Mouse (Mus musculus) stomach, postnatal 0 days (tissue): ENCODE measurements at regions not wholly inside any gene's neighbourhood (a gene's known extent, or its start where the extent isn't known, plus 50 kb on each side); places are given as distances from the start of the nearest gene placed in this dataset.

ENCODE experiments used
- ATAC-seq: fragments of 200-750 bp; cut with Nextera tagmentation; 2 replicates; pipeline ENCODE4 v1.8.0; 2017; ENCODE audit not compliant: low FRiP score, low TSS enrichment
- DNase-seq: peaks from one replicate; pipeline ENCODE4 v3.0.0-alpha.2; 2016; ENCODE audit warnings: low spot score
- H3K27ac ChIP-seq: fragments of 300-500 bp; sonication (generic); replicated peaks from 2 replicates; pipeline ENCODE4 v1.5.1; 2014; ENCODE audit warnings: mild to moderate bottlenecking, control low read depth
- H3K27me3 ChIP-seq: fragments of 300-500 bp; sonication (generic); 2 replicates; pipeline ENCODE4 v1.6.1; 2014; ENCODE audit warnings: low read length; ENCODE audit not compliant: control insufficient read depth, insufficient read depth
- H3K36me3 ChIP-seq: fragments of 300-500 bp; sonication (generic); 2 replicates; pipeline ENCODE4 v1.6.1; 2014; ENCODE audit warnings: low read length, mixed read lengths; ENCODE audit not compliant: control insufficient read depth, insufficient read depth
- H3K4me1 ChIP-seq: fragments of 300-500 bp; sonication (generic); replicated peaks from 2 replicates; pipeline ENCODE4 v1.6.1; 2014; ENCODE audit warnings: antibody characterized with exemption; ENCODE audit not compliant: control insufficient read depth, insufficient read depth
- H3K4me2 ChIP-seq: fragments of 300-500 bp; sonication (generic); replicated peaks from 2 replicates; pipeline ENCODE4 v1.6.1; 2014; ENCODE audit warnings: low read depth, mild to moderate bottlenecking, control low read depth, moderate library complexity
- H3K4me3 ChIP-seq: fragments of 300-500 bp; sonication (generic); 2 replicates; pipeline ENCODE4 v1.5.1; 2014; ENCODE audit warnings: low read depth, low read length, control low read depth
- H3K9ac ChIP-seq: fragments of 300-500 bp; sonication (generic); 2 replicates; pipeline ENCODE4 v1.6.1; 2014; ENCODE audit warnings: mild to moderate bottlenecking, low read length, control low read depth, mixed read lengths
- H3K9me3 ChIP-seq: fragments of 300-500 bp; sonication (generic); 2 replicates; pipeline ENCODE4 v1.6.1; 2016; ENCODE audit warnings: low read length; ENCODE audit not compliant: control insufficient read depth
- CTCF ChIP-seq: IDR thresholded peaks from 2 replicates; pipeline ENCODE4 v1.5.1; 2016; ENCODE audit warnings: antibody characterized with exemption, low read depth, mild to moderate bottlenecking, moderate library complexity
- EP300 ChIP-seq: optimal IDR thresholded peaks from 2 replicates; pipeline ENCODE3; 2016; ENCODE audit warnings: antibody characterized with exemption
- WGBS: fragments of 180-500 bp; shearing (Covaris S2); extraction: QIAGEN DNeasy Blood & Tissue Kit; methylation state at CpG from one replicate; pipeline ENCODE4 v1.1.7; 2014; 5-methylcytosine and 5-hydroxymethylcytosine counted together

DNA sequence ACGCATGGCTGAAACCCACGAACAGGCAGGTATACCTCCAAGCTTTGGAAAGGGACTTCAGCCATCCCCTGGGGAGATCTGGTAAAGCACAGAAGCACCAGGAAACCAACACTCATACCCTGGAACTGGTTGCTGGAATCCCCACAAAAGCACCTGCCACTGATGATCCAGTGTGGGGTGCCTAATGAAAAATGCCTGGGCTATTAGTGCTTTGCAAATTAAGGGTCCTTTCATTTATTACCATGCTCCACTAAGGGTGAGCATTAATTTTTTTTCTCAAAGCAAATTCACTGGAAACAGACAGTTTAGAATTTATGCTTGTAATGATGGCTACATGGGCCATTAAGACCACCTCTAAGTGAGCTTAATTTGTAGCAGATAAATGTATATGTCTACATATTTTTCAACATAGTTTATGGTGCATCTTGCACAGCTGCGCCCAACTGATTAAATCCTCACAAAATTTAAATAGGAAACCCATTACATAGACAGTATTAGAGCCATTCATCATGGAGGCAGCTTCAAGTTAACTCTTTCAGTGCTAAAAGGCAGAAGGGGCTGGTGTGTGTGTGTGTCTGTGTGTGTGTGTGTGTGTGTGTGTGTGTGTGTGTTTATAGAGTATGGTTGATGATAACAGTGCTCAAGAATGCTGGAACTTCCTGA, 201.8 kb downstream of the Cbln1 start:
- H3K9ac ChIP-seq, result no peak overlapping the region
- TF ChIP-seq EP300, result no peak
- no peak for TF ChIP-seq CTCF
- H3K9me3 ChIP-seq, result no peaks in the 10 kb centered on the region
- no peaks in the 10 kb centered on the region for H3K4me1 ChIP-seq
- no peak for ATAC-seq
- H3K27ac ChIP-seq, result no peak overlapping the region
- H3K27me3 ChIP-seq, result no peaks in the 10 kb centered on the region
- no peak overlapping the region for H3K4me3 ChIP-seq
- no peak overlapping the region for H3K4me2 ChIP-seq
- no peak for DNase-seq
- no peaks in the 10 kb centered on the region for H3K36me3 ChIP-seq
- 75% methylated on average over 3 of the region's 3 CpGs for WGBS

- no peak overlapping the region for H3K4me2 ChIP-seq
- no peak overlapping the region for H3K4me3 ChIP-seq
- no peak for TF ChIP-seq CTCF
- no peak for TF ChIP-seq EP300
- H3K4me1 ChIP-seq, result no peaks in the 10 kb centered on the region
- no peak overlapping the region for H3K9ac ChIP-seq
- H3K27ac ChIP-seq, result no peak overlapping the region
- DNase-seq (no peak), ATAC-seq (no peak)
- H3K9me3 ChIP-seq, result no peaks in the 10 kb centered on the region
- no peaks in the 10 kb centered on the region for H3K27me3 ChIP-seq
- H3K36me3 ChIP-seq, result no peaks in the 10 kb centered on the region
These were observed 204.2 kb downstream of the Cbln1 start for GRCm38 (mm10) chr8:87268159-87268558.

DNA sequence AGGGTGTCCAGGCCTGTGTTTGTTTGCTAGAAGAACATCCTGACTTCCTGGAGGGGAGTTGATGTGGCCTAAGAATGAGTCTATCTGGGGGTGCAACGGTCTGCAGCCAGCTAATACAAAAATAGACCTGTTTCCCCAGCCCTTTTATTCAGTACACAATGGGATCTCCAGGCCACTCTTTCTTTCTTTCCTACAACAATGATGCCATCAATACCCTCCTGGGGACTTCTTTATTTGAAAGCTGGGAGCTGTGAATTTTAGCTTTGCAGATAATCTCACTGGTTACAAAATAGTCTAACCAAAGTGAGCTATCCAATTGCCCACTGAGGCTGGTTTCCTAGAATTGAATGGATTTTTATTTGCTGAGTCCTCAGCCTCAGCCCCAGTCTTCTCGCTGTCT, 207.4 kb downstream of the Cbln1 start:
- ATAC-seq (no peak), DNase-seq (no peak)
- Histone ChIP-seq H3K4me3 (no peak overlapping the region), H3K9me3 (no peaks in the 10 kb centered on the region), H3K27me3 (no peaks in the 10 kb centered on the region), H3K27ac (no peak overlapping the region), H3K4me1 (no peaks in the 10 kb centered on the region), H3K36me3 (no peaks in the 10 kb centered on the region), H3K4me2 (no peak overlapping the region), H3K9ac (no peak overlapping the region)
- no peak for TF ChIP-seq EP300
- WGBS, result 60% methylated on average over 2 of the region's 2 CpGs

DNA sequence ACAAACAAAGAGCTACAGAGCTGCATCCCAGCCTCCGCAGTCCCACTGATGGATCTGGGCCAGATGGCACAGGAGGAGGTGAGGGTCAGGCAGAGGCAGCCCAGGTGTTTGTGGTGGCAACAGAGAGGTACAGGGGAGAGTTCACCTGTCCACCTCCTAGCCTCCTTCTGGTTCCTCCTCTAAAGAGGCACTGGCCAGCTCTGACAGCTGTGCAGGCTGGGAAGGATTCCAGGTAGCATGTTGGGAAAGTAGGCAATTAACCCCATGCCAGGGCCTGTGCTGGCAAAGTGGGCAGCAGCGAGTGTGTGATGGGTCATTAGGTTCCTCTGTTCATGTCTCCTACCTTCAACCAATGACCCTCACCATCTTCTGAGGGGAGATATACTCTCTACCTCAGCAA, 212.1 kb downstream of the Cbln1 start:
- 69% methylated on average over 2 of the region's 2 CpGs for WGBS
- no peak for DNase-seq
- Histone ChIP-seq H3K9ac (no peak overlapping the region), H3K9me3 (no peaks in the 10 kb centered on the region), H3K27me3 (no peaks in the 10 kb centered on the region), H3K36me3 (no peaks in the 10 kb centered on the region), H3K4me1 (no peaks in the 10 kb centered on the region), H3K4me2 (no peak overlapping the region), H3K27ac (no peak overlapping the region), H3K4me3 (no peak overlapping the region)
- TF ChIP-seq EP300 (no peak), CTCF (no peak)
- ATAC-seq, result no peak

- Histone ChIP-seq H3K4me1 (no peaks in the 10 kb centered on the region), H3K27me3 (no peaks in the 10 kb centered on the region), H3K27ac (no peak overlapping the region), H3K4me2 (no peak overlapping the region), H3K9me3 (no peaks in the 10 kb centered on the region), H3K36me3 (no peaks in the 10 kb centered on the region), H3K4me3 (no peak overlapping the region), H3K9ac (no peak overlapping the region)
- 61% methylated on average over 2 of the region's 2 CpGs for WGBS
- TF ChIP-seq CTCF, result no peak
- TF ChIP-seq EP300, result no peak
- DNase-seq (no peak), ATAC-seq (no peak)
These were observed 229.7 kb downstream of the Cbln1 start for GRCm38 (mm10) chr8:87242681-87243080.

GRCm38 (mm10) chr8:87237181-87237580, 235.2 kb downstream of the Cbln1 start:
- WGBS, result 58% methylated on average over 6 of the region's 7 CpGs
- H3K36me3 ChIP-seq, result no peaks in the 10 kb centered on the region

More at GRCm38 (mm10) chr8:87237181-87237580, 235.2 kb downstream of the Cbln1 start:
- H3K27me3 ChIP-seq, result no peaks in the 10 kb centered on the region
- no peaks in the 10 kb centered on the region for H3K9me3 ChIP-seq
- no peak overlapping the region for H3K4me2 ChIP-seq
- H3K9ac ChIP-seq, result no peak overlapping the region
- no peak overlapping the region for H3K27ac ChIP-seq
- no peaks in the 10 kb centered on the region for H3K4me1 ChIP-seq
- DNase-seq (no peak), ATAC-seq (no peak)
- H3K4me3 ChIP-seq, result no peak overlapping the region
- TF ChIP-seq EP300 (no peak), CTCF (no peak)
